Mouse (Mus musculus) kidney, adult 10 weeks (tissue): Measurements from ENCODE around the gene Washc2. TPM values are rescaled to one million over a fixed set of nuclear protein-coding genes. Genes with fewer than 3 reads are reported as not detected.

Source experiments
- polyA plus RNA-seq: library from polyadenylated mRNA; stranded (reverse); fragments of 350-450 nt; fragmentation: Illumina TruSeq; extraction: RNeasy Lipid Tissue Mini Kit (QIAGEN cat#74804); gene quantifications from one replicate; pipeline ENCODE4 v1.2.3, GENCODE M21; 2014; ENCODE audit warnings: low read depth, low replicate concordance

The Washc2 gene
- 53.6 TPM for polyA plus RNA-seq

DNA sequence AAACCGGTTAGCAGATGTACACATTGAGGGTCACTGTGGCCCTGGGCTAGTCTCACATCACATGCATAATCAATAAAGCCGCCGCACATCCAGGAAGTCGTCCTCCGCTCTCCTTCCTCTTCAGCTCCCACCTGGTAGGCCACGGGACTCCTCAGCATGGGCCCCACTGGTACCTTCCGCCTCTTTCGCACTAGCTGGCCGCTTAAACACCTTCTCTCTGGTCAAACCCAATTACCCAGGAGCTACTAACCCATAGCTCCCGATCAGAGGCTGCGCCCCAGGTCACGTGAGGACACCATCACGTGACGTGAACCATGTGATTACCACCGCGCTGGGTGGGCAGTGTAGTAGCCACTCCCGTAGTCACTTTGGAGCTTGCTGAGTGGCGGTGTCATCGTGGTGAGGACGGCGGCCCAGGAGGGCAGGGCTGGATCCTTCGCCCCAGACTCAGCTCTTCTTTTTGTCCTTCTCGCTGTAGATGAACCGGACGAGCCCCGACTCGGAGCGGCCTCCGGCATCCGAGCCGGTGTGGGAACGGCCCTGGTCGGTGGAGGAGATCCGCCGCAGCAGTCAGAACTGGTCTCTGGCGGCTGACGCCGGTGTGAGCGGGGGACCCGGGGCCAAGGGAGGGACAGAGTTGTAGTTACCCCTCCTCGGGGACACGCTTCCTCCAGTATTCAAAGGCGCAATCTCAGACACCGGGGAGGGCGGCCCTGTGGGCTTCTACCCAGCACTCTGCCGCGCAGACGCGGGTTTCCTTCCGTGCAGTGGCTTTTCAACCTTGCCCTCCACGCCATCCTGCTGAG is at the start of gene Washc2:
Gene Washc2 (plus strand): TSS at position 310 of the 806 bp plus-strand sequence.

GRCm38 (mm10) chr6:116193394-116194393 is 14.1 kb upstream of the Washc2 start, which contains the start of gene Tmcc1:
Gene Tmcc1 (minus strand): TSS chr6:116193486.

GRCm38 (mm10) chr6:116264018-116264651 is 56.3 kb downstream of the Washc2 start, which contains the start of gene Zfand4:
Gene Zfand4 (plus strand): TSS chr6:116264222.

Other genes starting within 250 kb of the Washc2 start
- gene Plxnd1, start 213.0 kb upstream of the Washc2 start, polyA plus RNA-seq, result 4.4 TPM
- 6.6 TPM for gene Tmcc1, start 14.6 kb upstream of the Washc2 start, polyA plus RNA-seq
- gene Zfand4, start 56.2 kb downstream of the Washc2 start, polyA plus RNA-seq, result 1.1 TPM
- gene March8, start 130.0 kb downstream of the Washc2 start, polyA plus RNA-seq, result 195 TPM